Mouse (Mus musculus) kidney, postnatal 25 days (tissue): ENCODE results near the gene Dleu7.

Experiments used
- DNase-seq, 2 experiments: peaks; one replicate each; pipeline ENCODE4 v3.0.0; 2021; ENCODE audit warnings: mixed read lengths in 2 of 2

Dleu7 gene

GRCm38 (mm10) chr14:62282974-62283373, 9.9 kb downstream of the Dleu7 start:
- no peak for DNase-seq

DNA sequence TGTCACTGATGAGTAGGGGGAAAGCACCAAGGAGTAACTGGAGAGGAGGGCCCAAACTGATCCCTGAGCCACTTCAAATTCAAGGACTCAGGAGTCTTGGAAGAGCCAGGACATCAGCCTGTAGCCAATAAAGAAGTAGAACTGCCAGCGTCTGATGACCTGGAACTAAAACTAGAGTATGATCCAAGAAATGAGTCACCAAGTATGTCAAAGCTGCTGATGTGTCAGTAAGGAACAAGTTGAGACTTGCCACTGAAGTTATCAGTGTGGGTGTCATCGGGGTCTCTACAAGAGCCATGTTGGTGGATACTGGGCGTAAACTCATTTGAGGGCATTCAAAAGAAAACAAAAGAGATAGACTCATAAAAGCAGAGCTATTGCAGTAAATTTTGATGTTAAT, 19.2 kb downstream of the Dleu7 start:
- DNase-seq: no peak

- no peak for DNase-seq
These were observed 22.0 kb downstream of the Dleu7 start for GRCm38 (mm10) chr14:62270698-62271396.

- peak in 1 of 2 experiments; percentile 3 for DNase-seq
These were observed 33.8 kb downstream of the Dleu7 start for GRCm38 (mm10) chr14:62258978-62259536.

DNA sequence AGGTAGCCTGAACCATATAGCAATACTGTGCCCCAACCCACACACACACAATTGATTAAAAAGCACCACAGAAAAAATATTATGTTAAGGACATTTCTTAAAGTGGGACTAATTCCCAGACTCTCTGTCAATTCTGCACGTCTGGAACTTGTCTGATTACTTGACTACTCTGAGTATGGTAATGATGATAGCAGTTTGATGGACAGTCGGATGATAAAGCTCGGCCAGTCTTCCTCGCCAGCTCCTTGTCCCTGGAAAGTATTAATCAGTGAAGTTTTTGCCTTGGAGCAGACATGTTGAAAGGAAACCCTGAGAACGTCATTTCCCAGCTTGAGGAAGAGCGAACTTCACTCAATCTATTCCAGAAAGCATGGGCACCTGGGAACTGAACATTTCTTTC, 34.7 kb downstream of the Dleu7 start:
- DNase-seq: no peak

DNA sequence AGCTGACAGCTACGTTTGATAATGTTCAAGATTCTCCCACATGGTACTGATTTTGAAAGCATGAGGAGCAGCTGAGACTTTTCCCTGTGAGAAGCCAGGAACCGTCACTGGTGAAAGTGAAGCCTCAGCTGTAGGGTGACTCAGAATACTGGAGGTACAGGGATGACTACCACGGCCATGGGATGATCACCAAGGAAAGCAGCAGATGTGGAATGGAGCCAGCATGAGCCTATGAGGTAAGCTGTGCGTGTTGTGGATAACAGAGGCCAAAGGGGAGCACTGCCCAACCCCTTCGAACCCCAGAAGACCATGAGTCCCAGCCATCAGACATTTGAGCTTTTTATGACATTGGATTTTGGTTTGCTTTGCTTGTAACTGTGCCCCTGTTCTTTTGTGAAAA, 36.8 kb downstream of the Dleu7 start:
- DNase-seq: no peak

GRCm38 (mm10) chr14:62254371-62254770, 38.5 kb downstream of the Dleu7 start:
- peak in 1 of 2 experiments; percentile 11 for DNase-seq

DNA sequence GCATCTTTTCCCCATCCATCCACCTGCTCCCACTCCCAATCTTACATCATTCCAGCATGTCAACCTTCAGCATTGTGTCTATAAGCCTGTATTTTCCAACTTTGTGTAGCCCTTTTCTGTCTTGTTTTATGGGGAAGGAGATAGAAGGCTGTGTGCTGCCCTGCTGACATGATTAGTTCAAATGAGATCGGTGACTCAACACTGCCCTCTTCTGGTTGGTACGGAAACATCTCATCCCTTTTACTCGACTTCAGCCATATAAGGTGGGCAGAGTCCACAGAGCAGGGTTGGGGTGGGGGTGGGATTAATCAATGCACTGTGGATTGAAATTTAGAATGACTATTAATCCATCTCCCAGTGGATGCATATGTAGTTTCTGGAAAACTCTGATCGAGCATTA, 40.8 kb downstream of the Dleu7 start:
- DNase-seq: peak; percentile 51 to 62

GRCm38 (mm10) chr14:62250046-62250445, 42.8 kb downstream of the Dleu7 start:
- DNase-seq: no peak

GRCm38 (mm10) chr14:62249251-62249650, 43.6 kb downstream of the Dleu7 start:
- no peak for DNase-seq

DNA sequence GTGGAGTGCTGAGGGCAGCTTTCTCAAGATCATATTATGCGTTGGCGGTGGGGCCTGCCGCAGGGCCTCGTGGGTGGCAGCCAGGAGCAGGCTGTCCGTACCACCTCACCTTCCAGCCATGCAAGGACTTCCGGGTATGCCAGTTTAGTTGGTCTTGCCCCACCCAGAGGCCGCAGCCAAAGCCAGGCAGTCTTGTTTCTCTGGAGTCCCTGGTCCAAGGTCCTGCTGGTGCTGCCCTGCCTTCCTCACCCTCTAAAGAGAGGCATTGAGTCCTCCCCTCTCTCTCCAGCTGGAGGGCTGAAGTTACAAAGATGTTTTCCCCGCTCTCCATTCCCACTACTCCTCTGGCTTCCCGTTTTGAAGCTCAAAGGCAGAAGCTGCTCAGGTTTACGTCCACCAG, 44.1 kb downstream of the Dleu7 start:
- peak in 1 of 2 experiments; percentile 47 for DNase-seq

DNA sequence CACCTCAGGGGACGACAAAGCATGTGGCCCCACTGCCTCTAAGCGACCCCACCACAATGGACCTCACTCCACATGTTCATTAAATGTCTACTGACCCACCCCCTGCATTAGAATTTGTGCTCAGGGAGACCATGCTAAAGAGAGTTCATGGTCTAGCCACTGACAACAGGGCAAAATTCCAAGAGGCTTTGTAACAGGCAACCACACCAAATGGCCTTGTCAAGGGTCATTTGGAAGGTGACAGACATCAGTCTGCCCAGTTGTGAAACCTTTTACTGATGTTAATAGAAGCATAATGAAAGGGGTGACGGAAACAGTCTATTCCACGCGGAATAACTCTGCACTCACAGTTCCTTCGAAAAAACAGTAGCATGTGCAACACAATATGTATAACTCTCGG, 44.5 kb downstream of the Dleu7 start:
- no peak for DNase-seq

- DNase-seq: no peak
These were observed 47.3 kb downstream of the Dleu7 start for GRCm38 (mm10) chr14:62245557-62245956.

GRCm38 (mm10) chr14:62243530-62243929, 49.3 kb downstream of the Dleu7 start:
- no peak for DNase-seq

DNA sequence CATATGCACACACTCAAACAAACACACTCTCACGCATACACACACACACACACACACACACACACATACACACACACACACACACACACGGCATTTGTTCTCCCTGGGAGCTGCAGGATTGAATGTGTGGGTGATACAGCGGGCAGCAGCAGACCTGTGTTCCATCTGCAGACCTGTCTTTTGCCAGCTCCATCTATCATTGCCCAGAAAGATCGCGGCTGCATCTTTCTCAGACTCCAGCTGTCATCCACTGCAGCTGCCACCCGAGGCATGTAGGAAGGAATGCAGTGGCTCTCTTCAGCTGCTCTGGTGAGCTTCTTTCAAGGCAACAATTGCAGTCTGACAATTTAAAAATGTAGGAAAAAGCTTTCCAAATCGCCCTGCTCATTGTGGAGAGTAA, 56.9 kb downstream of the Dleu7 start:
- DNase-seq: no peak

DNA sequence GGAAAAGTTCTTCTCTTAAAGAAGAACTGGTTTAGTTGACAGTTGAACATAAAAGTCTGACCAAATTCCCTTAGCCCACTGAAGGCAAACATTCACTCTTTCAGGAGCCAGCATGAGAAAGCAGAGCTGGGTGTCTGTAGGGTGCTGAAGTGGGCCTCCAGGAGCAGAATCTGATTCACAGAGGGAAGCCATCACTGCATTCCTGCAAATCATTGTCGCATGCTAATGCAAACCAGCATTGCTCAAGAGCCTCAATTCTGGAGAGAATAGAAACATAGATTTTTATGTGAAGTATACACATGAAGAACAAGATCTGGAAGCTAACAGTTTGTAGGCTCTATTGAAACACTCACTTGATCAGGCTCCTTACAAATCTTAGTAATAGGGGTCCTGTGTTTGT, 57.6 kb downstream of the Dleu7 start:
- no peak for DNase-seq

GRCm38 (mm10) chr14:62230968-62231367, 61.9 kb downstream of the Dleu7 start:
- no peak for DNase-seq

DNA sequence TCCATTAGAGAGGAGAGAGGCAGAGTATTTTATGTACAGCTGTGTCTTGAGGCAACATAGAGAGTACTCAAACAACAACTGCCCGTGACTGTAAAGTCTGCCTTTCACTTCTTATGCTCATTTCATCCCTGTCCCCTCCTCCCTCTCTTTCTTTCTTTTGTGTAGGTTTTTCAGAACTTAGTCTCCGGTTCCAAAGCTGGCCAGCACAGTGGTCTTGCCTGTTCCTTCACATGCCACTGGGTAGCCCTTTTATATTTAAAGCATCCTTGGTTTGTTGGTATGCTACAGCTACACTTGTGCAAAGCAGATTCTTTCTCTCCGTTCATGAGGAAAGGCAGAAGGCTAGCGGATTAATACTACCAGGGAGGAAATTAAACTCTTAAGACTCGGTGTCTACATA, 65.7 kb downstream of the Dleu7 start:
- no peak for DNase-seq

- DNase-seq: peak in 1 of 2 experiments; percentile 5
These were observed 66.2 kb downstream of the Dleu7 start for GRCm38 (mm10) chr14:62226576-62227047.
